Mouse (Mus musculus) MEL (cell line): ENCODE data around the gene Fiz1. TPM values are rescaled to one million over a fixed set of nuclear protein-coding genes. Genes with fewer than 3 reads are reported as not detected.

Experiments used
- DNase-seq: peaks from one replicate; pipeline ENCODE4 v3.0.0; 2011; ENCODE audit warnings: low read depth, low spot score
- H3K27ac ChIP-seq: 2 replicates; pipeline ENCODE4 v1.5.1; 2012; ENCODE audit warnings: low read depth, mild to moderate bottlenecking, control low read depth, low read length, moderate library complexity; ENCODE audit not compliant: control insufficient read depth
- H3K27me3 ChIP-seq, 2 experiments: fragments of 150-350 bp in 1 of 2; sonication (generic) in 1 of 2; 2 replicates each; pipeline ENCODE4 v1.6.1; 2012; ENCODE audit warnings: low read length in 2 of 2, mild to moderate bottlenecking in 2 of 2, improper control_type of control experiment in 1 of 2, moderate library complexity in 1 of 2; ENCODE audit not compliant: insufficient read depth in 2 of 2, control insufficient read depth in 1 of 2
- H3K36me3 ChIP-seq, 2 experiments: 2 replicates each; pipeline ENCODE4 v1.6.1; 2012 to 2014; ENCODE audit warnings: low read length in 2 of 2, improper control_type of control experiment in 1 of 2, inconsistent platforms in 1 of 2, mild to moderate bottlenecking in 1 of 2; ENCODE audit not compliant: insufficient read depth in 2 of 2, control insufficient read depth in 1 of 2
- H3K4me1 ChIP-seq, 2 experiments: fragments of 150-350 bp in 1 of 2; sonication (generic) in 1 of 2; 2 replicates each; pipeline ENCODE4 v1.6.1; 2012; ENCODE audit warnings: low read length in 2 of 2, improper control_type of control experiment in 1 of 2, mild to moderate bottlenecking in 1 of 2; ENCODE audit not compliant: insufficient read depth in 2 of 2, control insufficient read depth in 1 of 2
- H3K4me3 ChIP-seq, 2 experiments: fragments of 150-350 bp in 1 of 2; sonication (generic) in 1 of 2; 2 replicates each; pipeline ENCODE4 v1.5.1; 2012; ENCODE audit warnings: low read depth in 2 of 2, low read length in 2 of 2, mild to moderate bottlenecking in 2 of 2, moderate library complexity in 2 of 2, control low read depth in 1 of 2, improper control_type of control experiment in 1 of 2; ENCODE audit not compliant: control insufficient read depth in 1 of 2, insufficient read depth in 1 of 2
- H3K79me2 ChIP-seq: 2 replicates; pipeline ENCODE4 v1.6.1; 2012; ENCODE audit warnings: mild to moderate bottlenecking, low read length, moderate library complexity; ENCODE audit not compliant: control insufficient read depth, poor library complexity, insufficient read depth
- H3K9ac ChIP-seq: 2 replicates; pipeline ENCODE4 v1.6.1; 2012; ENCODE audit warnings: low read depth, mild to moderate bottlenecking, control low read depth, low read length, moderate library complexity; ENCODE audit not compliant: control insufficient read depth, poor library complexity, severe bottlenecking
- H3K9me3 ChIP-seq: fragments of 150-350 bp; sonication (generic); replicated peaks from 2 replicates; pipeline ENCODE4 v1.6.1; 2012; ENCODE audit warnings: mild to moderate bottlenecking, low read length, improper control_type of control experiment, moderate library complexity; ENCODE audit not compliant: insufficient read depth
- CTCF ChIP-seq, 3 experiments: IDR thresholded peaks in 2 of 3; conservative IDR thresholded peaks in 1 of 3; 2 replicates each; pipeline ENCODE4 v1.5.1; 2011 to 2012; ENCODE audit warnings: low read length in 3 of 3, low read depth in 2 of 3, mild to moderate bottlenecking in 2 of 3, improper control_type of control experiment in 1 of 3, inconsistent platforms in 1 of 3, mixed read lengths in 1 of 3, moderate library complexity in 1 of 3; ENCODE audit not compliant: control insufficient read depth in 1 of 3, insufficient read depth in 1 of 3, poor library complexity in 1 of 3, severe bottlenecking in 1 of 3
- ELF1 ChIP-seq: IDR thresholded peaks from 2 replicates; pipeline ENCODE4 v1.6.1; 2014; ENCODE audit warnings: low read depth, mild to moderate bottlenecking, inconsistent platforms, low read length, improper control_type of control experiment, moderate library complexity
- ETS1 ChIP-seq: IDR thresholded peaks from 2 replicates; pipeline ENCODE4 v1.6.1; 2012; ENCODE audit warnings: low read depth, mild to moderate bottlenecking, inconsistent platforms, low read length, improper control_type of control experiment, moderate library complexity
- GABPA ChIP-seq: IDR thresholded peaks from 2 replicates; pipeline ENCODE4 v1.6.1; 2012; ENCODE audit warnings: low read depth, mild to moderate bottlenecking, inconsistent platforms, low read length, improper control_type of control experiment, moderate library complexity
- GATA1 ChIP-seq: IDR thresholded peaks from 2 replicates; pipeline ENCODE4 v1.6.1; 2011; ENCODE audit warnings: low read depth, low read length, improper control_type of control experiment
- KAT2A ChIP-seq: conservative IDR thresholded peaks from 2 replicates; pipeline ENCODE4 v1.6.1; 2012; ENCODE audit warnings: low read depth, low read length, improper control_type of control experiment, inconsistent platforms
- MAFK ChIP-seq: IDR thresholded peaks from 2 replicates; pipeline ENCODE4 v1.6.1; 2011; ENCODE audit warnings: low read depth, mild to moderate bottlenecking, low read length, improper control_type of control experiment, borderline replicate concordance
- MEF2A ChIP-seq: IDR thresholded peaks from 2 replicates; pipeline ENCODE4 v1.6.1; 2014; ENCODE audit warnings: low read depth, mild to moderate bottlenecking, inconsistent platforms, low read length, improper control_type of control experiment; ENCODE audit not compliant: poor library complexity, insufficient replicate concordance, severe bottlenecking; ENCODE audit errors: extremely low read depth
- POLR2A ChIP-seq, 2 experiments: IDR thresholded peaks; 2 replicates each; pipeline ENCODE4 v1.6.1; 2011 to 2012; ENCODE audit warnings: low read length in 2 of 2, mild to moderate bottlenecking in 2 of 2, control low read depth in 1 of 2, improper control_type of control experiment in 1 of 2, low read depth in 1 of 2, moderate library complexity in 1 of 2; ENCODE audit not compliant: control insufficient read depth in 1 of 2, insufficient read depth in 1 of 2, poor library complexity in 1 of 2
- POLR2AphosphoS2 ChIP-seq: IDR thresholded peaks from 2 replicates; pipeline ENCODE4 v1.6.1; 2011; ENCODE audit warnings: low read length, improper control_type of control experiment
- RAD21 ChIP-seq: IDR thresholded peaks from 2 replicates; pipeline ENCODE4 v1.6.1; 2011; ENCODE audit warnings: mild to moderate bottlenecking, low read depth, low read length, improper control_type of control experiment
- SMC3 ChIP-seq: IDR thresholded peaks from 2 replicates; pipeline ENCODE4 v1.6.1; 2011; ENCODE audit warnings: low read depth, low read length, improper control_type of control experiment
- TAL1 ChIP-seq: IDR thresholded peaks from 2 replicates; pipeline ENCODE4 v1.6.1; 2012; ENCODE audit warnings: mild to moderate bottlenecking, inconsistent platforms, low read length, moderate library complexity, mixed read lengths
- TBP ChIP-seq: IDR thresholded peaks from 2 replicates; pipeline ENCODE4 v1.8.0; 2011; ENCODE audit warnings: low read depth, low read length, improper control_type of control experiment
- TCF12 ChIP-seq: IDR thresholded peaks from 2 replicates; pipeline ENCODE4 v1.6.1; 2014; ENCODE audit warnings: low read depth, mild to moderate bottlenecking, inconsistent platforms, low read length, improper control_type of control experiment, moderate library complexity
- UBTF ChIP-seq: IDR thresholded peaks from 2 replicates; pipeline ENCODE4 v1.6.1; 2012; ENCODE audit warnings: low read depth, mild to moderate bottlenecking, inconsistent platforms, low read length, improper control_type of control experiment, moderate library complexity, borderline replicate concordance; ENCODE audit not compliant: insufficient read depth
- USF1 ChIP-seq: IDR thresholded peaks from 2 replicates; pipeline ENCODE4 v1.6.1; 2014; ENCODE audit warnings: low read depth, mild to moderate bottlenecking, inconsistent platforms, low read length, improper control_type of control experiment, moderate library complexity
- USF2 ChIP-seq, 2 experiments: IDR thresholded peaks; 2 replicates each; pipeline ENCODE4 v1.6.1; 2011 to 2012; ENCODE audit warnings: improper control_type of control experiment in 2 of 2, low read length in 2 of 2, borderline replicate concordance in 1 of 2, inconsistent platforms in 1 of 2, low read depth in 1 of 2, mild to moderate bottlenecking in 1 of 2; ENCODE audit not compliant: insufficient read depth in 1 of 2
- polyA plus RNA-seq, 2 experiments: library from polyadenylated mRNA; stranded (reverse) in 1 of 2; unstranded in 1 of 2; fragments of >175 nt in 1 of 2; fragments of >200 nt in 1 of 2; gene quantifications; 2 replicates each; pipeline versions ENCODE4 v1.2.1 to v1.2.4; 2012; ENCODE audit warnings: low replicate concordance in 2 of 2, low read depth in 1 of 2; ENCODE audit not compliant: insufficient read length in 2 of 2, insufficient read depth in 1 of 2, missing spikeins in 1 of 2
- total RNA-seq: library from RNA; depleted of rRNA; stranded (reverse); fragments of 300-350 nt; gene quantifications from 2 replicates; pipeline ENCODE4 v1.2.3, GENCODE M21; 2012

Fiz1 gene
- total and polyA plus RNA-seq, 3 experiments, result 28.1 to 56.5 TPM; not detected in 1

DNA sequence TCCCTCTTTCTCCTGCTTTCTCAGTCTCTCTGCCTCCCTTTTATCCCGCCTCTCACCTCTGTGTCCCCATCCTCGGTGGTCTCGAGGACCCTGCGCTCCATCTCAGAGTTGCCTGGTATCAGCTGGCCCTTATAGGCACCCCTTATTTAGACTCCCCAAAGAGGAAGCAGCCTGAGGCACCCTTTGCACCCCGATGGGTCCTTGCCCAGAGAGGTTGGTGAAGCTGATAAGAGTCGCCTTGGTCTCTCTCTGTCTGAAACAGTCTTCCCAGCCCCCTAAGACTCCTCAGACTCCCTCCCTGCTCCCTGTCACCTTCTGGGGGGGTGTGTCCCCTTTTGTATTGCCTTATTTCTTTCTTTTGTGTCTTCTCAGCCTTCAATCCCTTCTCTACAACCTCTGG, 43.4 kb downstream of the Fiz1 start, which contains the start of gene Sbk3:
Sbk3 (minus strand) TSS at position 101 of the 400 bp plus-strand sequence.
- peak; percentile 47 for DNase-seq
- Histone ChIP-seq H3K36me3 (no peaks in the 10 kb centered on the region), H3K9ac (no peak within 1 kb of the TSS), H3K27ac (no peak within 1 kb of the TSS), H3K9me3 (no peaks in the 10 kb centered on the region), H3K27me3 (no peaks in the 10 kb centered on the region), H3K4me3 (no peak within 1 kb of the TSS), H3K4me1 (peaks cover 0 to 9% of the 10 kb centered on the region in 2 experiments; a peak in 1 of 4 replicates), H3K79me2 (no peaks in the 10 kb centered on the region)
- TF ChIP-seq MAFK (no peak), UBTF (no peak), MEF2A (no peak), GATA1 (peak; percentile 41; the same call in 1 of the 2 replicates)

DNA sequence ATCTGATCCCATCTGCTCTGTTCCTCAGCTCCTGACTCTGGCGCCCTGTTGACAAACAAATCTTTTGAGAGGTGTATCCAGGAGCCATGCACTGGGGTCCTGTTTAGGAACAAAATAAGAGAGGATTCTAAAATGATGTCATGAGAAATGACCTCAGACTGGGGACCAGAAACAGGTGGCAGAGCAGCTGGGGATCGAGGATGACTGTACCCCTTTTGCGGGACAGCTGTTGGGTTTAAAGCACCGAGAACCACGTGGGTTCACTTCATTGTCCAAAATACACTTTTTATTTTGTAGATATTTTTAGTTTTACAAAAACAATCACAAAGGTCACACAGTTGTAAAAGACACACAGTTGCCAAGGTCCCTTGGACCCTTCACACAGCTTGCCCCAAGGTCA, 49.5 kb downstream of the Fiz1 start:
- no peaks in the 10 kb centered on the region for H3K36me3 ChIP-seq
- no peak overlapping the region for H3K27ac ChIP-seq
- no peaks in the 10 kb centered on the region for H3K79me2 ChIP-seq
- no peak overlapping the region for H3K4me3 ChIP-seq
- no peaks in the 10 kb centered on the region for H3K9me3 ChIP-seq
- no peak overlapping the region for H3K9ac ChIP-seq
- H3K4me1 ChIP-seq, result no peaks in the 10 kb centered on the region
- no peaks in the 10 kb centered on the region for H3K27me3 ChIP-seq
- no peak for DNase-seq
- TF ChIP-seq ELF1, result no peak
- no peak for TF ChIP-seq RAD21
- no peak for TF ChIP-seq SMC3
- TF ChIP-seq ETS1, result no peak
- TF ChIP-seq USF1, result no peak
- TF ChIP-seq GATA1, result no peak
- TF ChIP-seq POLR2A (IDR thresholded peaks at IDR 0.05; ENCODE audit: control insufficient read depth in 1 of 2, insufficient read depth in 1 of 2, low read depth in 1 of 2, low read length in 2 of 2, poor library complexity in 1 of 2), result no peak
- TF ChIP-seq TCF12, result no peak
- TF ChIP-seq TAL1, result no peak
- TF ChIP-seq GABPA, result no peak
- no peak for TF ChIP-seq POLR2AphosphoS2
- TF ChIP-seq TBP, result no peak
- no peak for TF ChIP-seq KAT2A
- TF ChIP-seq UBTF, result no peak
- TF ChIP-seq, all 39 proteins: peak for 0

DNA sequence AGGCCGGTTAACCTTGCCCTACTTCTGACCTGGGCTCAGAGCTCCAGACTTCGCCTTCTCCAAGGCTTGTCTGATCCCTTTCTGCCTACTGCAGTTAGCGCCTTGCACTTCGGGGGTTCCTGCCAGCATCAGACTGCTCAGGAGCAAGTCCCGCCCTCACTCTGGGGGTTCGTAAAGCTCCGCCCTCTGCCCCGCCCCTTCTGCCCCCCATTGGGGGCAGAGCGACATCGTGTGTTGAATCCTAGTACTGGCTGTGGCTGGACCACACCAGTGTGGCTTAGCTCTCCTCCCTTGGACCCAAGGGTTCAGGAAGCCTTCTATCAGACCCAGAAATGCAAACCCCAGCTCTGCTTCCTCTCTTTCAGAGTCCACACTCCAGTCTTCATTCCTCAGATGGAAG, 50.2 kb downstream of the Fiz1 start, which contains the start of gene Sbk2:
Sbk2 (minus strand) TSS at position 135 of the 400 bp plus-strand sequence.
- no peaks in the 10 kb centered on the region for H3K79me2 ChIP-seq
- no peaks in the 10 kb centered on the region for H3K27me3 ChIP-seq
- no peak within 1 kb of the TSS for H3K9ac ChIP-seq
- no peak within 1 kb of the TSS for H3K4me3 ChIP-seq
- H3K27ac ChIP-seq, result no peak within 1 kb of the TSS
- no peak for TF ChIP-seq USF2 (IDR thresholded peaks at IDR 0.05; ENCODE audit: borderline replicate concordance in 1 of 2, insufficient read depth in 1 of 2, low read depth in 1 of 2, low read length in 2 of 2)
- TF ChIP-seq CTCF (IDR thresholded peaks at IDR 0.05 in 2 of 3, conservative IDR thresholded peaks at IDR 0.05 in 1 of 3; ENCODE audit: control insufficient read depth in 1 of 3, insufficient read depth in 1 of 3, low read depth in 2 of 3, low read length in 3 of 3, poor library complexity in 1 of 3, severe bottlenecking in 1 of 3), result 0 out of 6 replicates have a peak, but pooled peaks of 1 of the 3 experiments have one; percentile 1
- H3K36me3 ChIP-seq, result no peaks in the 10 kb centered on the region
- no peaks in the 10 kb centered on the region for H3K4me1 ChIP-seq
- DNase-seq, result no peak
- no peaks in the 10 kb centered on the region for H3K9me3 ChIP-seq
